Mouse (Mus musculus) WW6 (cell line): ENCODE results near the gene Gpr34.

ENCODE experiments used
- DNase-seq: peaks from one replicate; pipeline ENCODE4 v3.0.0-alpha.2; 2013; ENCODE audit warnings: low read depth, low spot score

The Gpr34 gene

DNA sequence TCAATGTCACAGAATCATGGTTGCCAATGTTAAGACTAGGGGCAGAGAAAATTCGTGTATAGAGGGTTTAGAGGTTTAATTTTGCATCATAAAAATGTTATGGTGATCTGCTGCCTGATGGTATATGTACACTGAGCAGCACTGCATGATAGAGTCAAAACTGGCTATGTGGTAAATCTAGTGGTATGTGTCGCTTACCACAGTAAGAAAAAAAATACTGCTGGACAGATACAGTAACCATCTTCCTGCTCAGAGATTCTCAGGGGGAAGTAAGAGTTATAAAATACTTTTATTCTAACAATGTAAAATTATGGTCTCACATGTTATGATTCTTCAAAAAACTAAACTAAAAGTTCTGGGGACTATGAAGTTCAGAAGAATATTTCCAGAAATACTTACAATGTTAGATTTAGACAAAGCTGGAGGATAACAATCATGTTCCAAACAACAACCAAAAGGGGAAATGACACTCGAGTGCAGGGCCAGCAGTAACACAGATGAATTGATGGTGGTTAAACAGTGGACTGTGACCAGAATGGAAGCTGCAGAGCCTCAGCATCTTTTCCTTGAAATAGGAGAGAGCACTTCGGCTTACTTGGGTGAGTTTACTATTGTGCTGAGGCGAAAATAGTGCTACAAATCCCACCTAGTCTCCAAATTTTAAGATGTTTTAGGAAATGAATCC lies at the start of gene Gpr34:
TSS of gene Gpr34 (plus strand) at position 491 of the 685 bp plus-strand sequence.
- no peak for DNase-seq

DNA sequence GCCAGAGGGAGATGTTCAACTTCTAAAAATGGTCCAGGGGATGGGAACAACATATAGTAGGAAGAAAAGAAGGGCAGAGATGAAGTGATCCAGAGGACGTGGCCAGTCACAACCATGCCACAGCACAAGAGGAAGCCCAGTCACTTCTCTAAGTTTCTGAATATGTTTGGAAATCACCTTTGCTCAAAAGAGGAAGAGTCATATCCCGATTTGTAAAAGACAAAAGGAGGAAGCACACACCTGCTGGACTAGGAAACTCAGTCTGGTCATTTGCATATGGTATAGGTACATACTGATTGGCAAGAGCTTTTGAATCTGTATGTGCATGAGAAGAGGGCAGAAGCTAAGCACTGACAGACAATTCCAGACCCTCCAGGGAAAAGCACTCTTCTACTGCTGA lies 32.5 kb upstream of the Gpr34 start:
- no peak for DNase-seq

DNA sequence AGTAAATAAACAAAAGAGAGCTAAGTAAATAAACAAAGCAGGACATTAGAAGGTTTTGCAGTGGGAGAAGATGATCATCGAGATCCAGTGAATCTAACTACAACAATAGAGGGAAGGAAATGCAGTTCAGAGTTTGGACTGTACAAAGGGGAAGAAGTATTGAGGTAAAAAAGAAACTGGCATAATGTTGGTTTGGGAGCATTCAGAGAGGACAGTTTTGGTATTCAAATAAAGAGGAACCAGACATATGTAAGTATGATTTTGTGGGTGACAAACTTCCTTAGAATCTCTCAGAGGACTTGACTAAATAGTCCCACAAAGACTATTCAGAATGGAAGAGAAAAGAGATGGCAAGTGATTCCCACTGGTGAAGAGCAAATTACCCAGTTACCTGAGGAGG lies 31.9 kb upstream of the Gpr34 start:
- no peak for DNase-seq

DNA sequence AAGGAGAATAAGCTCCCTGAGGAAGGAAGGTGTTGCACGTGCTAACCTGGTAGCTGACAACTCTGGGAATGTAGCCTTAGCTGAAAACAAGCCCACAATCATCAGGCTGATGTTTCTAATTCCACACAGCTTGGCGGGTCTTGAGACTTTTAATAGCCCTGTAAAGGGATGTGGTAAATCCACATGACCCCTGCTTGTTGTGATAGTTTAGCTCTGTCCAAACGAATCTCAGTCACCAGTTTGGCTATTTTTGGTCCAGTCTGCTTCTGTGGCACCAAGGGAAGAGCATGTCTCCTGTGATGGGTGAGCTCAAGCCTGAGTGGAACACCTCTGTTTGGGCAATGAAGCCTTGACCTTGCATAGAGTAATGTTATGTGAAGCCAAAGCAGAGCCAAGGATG lies 25.1 kb upstream of the Gpr34 start:
- DNase-seq = no peak

DNA sequence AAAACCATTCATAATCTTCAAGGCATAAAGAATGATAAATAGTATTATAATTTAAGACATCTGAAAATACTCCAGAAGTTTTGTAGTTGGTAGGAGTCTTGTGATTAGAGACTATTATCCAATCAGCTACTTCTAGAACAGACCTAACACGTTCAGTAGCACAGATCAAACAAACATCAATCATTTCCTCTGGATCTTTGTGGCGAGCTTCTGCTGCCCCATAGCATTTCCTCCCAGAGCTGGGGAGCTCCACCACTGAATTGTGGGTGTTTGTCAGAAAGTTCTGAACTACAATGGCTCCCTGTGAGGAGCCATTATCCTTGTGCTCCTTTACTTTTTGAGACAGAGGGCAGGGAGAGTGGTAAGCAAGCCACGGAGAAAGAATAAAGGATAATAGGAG lies 24.1 kb upstream of the Gpr34 start:
- DNase-seq = no peak

DNA sequence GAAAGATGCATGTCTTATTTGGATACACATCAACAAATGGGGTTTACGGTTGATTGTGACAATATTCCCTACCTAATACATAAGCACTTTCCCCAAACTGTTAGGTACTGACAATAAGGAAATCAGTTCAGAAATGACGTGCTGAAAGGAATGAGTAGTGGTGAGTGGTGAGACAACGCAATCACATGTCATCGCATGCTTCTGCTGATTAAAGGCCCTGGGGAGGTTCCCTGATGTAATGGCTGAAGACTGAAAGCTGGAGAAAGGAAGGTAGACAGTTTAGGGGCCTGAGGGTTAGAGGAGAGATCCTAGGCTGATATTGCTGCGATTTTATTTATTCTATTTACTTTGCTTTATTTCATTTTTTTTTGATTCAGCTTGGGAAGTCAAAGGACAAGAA lies 20.8 kb upstream of the Gpr34 start:
- no peak for DNase-seq

DNA sequence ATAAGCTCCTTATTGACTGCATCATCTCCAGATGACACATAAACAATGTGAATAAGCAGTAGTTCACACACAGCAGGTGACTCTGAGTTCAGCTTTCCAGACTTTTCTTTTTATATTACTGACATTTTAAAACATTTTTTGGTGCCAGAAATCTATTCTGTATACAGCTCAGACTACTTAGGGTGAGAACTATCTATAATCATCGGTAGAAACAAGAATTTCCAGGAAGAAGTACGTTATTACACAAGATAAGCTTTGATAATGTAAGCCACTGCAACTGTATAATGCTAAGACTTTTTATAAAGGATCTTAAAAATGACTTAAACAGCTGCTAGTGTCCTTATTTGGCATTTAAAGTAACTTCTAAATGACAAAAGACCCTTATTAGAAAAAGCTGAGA lies 19.8 kb upstream of the Gpr34 start:
- no peak for DNase-seq

DNA sequence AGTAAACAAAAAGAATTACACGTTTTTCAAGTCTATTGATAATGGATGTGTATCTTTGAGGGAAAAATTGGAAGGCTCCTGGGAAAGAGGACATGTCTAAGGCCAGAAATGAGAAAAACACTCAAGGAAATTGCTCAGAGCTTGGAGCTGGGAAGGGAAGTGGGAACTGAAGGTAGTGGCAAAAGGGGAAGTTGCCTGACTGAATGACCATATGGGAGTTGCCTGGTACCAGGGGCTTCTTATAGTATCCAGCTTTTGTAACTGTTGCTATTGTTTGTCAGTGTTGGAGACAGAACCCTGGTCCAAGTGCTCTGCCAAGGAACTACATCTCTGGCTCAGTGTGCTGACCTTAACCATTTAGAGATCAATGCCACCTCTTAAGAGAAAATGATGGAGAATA lies 15.2 kb upstream of the Gpr34 start:
- no peak for DNase-seq

DNA sequence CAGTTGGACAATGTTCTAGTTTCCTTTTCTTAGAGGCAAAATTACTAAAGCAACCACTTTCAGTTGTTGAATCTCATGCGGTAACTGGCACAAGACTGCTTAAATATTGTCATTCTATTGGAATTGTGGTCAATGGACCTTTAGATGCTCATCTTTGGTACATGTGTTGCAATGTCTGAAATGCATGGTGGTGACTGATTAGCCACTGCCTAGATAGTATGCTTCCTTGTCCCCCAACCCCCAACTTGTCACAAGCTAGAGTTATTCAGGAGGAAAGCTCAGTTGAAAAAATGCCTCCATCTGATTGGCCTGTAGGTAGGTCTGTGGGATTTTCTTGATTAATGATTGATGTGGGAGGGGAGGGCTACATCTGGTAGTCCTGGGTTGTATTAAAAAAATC lies 14.6 kb upstream of the Gpr34 start:
- no peak for DNase-seq

DNA sequence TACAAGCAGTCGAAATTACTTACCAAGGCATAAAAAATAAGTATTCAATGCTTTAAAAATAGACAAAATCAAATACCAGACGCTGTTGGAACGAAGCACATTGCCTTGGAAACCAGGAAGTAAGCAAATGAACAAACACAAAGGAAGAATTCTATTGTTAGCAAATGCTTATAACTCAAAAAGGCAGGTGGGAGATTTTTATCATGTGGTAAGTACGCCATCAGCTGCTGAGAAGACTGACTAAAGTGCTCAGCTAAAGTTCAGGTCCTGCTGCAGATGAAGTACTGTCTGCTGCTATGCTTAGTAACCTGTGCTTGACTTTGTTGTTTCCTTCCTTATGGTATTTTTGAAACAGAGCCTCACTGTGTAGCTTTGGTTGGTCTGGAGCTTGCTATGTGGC lies 13.4 kb upstream of the Gpr34 start:
- DNase-seq = no peak

DNA sequence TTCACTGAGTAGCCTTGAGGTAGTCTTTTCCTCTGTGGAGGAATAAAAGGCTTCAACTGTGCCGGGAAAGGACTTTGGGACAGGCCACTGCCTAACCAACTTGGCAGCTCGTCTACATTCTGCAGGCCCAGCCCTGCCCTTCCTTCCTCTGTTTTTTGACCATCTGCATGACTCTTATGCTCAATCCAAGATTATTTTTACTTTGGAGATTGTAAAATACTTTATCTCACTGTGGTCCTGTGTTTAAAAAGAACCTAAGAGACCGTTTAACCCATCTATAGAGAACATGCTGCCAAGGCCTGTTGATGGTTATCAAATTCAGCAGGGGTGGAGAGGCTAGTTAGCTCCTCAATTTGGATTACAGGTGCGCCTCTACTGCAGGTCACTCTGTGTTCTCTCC lies 10.4 kb upstream of the Gpr34 start:
- no peak for DNase-seq

DNA sequence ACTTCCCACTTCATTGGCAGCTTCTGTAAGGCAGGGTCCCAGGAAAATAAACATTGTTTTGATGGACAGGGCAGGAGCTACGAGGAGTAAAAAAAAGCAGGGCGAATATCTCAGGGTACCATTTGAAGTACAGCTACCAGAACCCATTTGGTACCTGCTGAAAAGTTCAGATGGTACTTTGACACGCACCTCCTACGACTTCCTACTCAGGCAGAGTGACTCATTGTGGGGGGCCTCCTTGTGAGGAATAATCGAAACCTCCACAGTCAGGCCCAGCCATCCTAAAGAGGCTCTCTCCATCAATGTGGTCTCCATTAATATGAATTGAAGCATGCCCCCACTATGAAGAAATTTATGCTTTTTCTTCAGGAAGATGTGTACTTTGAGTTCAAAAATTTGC lies 9.2 kb upstream of the Gpr34 start:
- DNase-seq = no peak

DNA sequence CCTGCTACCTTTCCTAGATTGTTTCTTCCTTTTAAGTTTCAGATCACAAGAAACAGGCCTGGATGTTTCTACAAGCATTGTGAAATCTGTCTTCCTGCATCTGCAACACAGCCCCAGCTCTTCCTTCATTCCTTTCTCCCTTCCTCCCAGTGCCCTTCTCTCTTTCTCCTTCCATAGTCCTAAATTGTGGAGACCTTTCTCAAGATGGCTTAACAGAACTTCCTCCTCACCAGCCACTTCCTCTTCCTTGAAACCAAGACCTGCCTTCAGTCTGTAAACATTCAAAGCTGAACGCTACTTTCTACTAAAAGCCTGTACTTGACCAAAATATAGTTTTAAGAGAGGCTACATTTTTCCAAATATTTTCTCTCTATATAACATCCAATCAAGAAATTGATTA lies 4.5 kb downstream of the Gpr34 start:
- DNase-seq = no peak

DNA sequence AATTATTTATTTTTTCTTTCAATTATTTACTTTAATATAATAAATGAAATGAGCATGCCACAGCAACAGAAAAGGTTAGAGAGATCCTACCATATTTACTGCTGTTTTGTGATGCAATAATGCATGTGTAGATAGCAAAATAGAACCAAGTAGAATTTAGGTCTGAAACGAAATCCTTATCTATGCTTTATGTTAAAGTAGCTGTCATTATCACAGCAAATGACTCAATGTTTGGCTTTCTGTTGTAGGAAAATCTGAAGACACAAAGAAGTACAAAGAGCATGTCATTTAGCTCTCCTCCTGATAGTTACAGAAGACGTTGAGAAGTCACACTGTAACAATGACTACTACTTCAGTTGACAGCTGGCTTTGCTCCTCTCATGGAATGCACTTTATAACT lies 7.0 kb downstream of the Gpr34 start:
- no peak for DNase-seq

DNA sequence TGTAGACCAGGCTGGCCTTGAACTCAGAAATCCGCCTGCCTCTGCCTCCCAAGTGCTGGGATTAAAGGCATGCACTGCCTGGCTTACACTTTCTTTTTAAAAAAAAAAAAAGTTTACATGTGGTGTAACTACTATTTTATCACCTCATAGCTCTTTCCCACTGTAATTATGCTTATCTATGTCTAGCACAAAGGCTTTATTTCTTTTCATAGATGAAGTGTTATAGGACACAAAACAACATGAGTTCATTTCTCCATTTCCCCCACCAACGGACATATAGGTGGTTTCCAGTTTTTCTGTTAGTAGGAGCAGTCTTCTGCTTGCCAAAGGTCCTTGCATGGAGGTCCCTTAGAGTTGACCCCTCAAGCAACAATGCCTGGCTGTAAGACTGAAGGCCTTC lies 20.0 kb downstream of the Gpr34 start:
- no peak for DNase-seq

DNA sequence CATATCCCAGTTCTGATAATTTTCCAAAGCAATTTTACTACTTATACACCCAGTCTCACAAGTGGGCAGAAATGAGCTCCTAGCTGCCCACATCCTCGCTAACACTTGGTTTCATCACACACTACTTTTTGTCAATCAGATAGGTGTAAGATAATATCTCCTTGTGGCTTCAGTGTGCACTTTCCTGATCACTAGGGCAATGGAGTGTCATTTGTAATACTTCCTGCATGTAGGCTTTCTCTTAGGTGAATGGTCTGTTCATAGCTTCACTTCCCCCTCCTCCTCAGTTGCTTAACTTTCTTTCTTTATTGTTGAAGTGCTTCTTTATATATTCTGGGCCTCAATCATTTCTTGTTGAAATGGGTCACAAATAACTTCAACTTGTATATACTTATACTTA lies 20.4 kb downstream of the Gpr34 start:
- DNase-seq = no peak

DNA sequence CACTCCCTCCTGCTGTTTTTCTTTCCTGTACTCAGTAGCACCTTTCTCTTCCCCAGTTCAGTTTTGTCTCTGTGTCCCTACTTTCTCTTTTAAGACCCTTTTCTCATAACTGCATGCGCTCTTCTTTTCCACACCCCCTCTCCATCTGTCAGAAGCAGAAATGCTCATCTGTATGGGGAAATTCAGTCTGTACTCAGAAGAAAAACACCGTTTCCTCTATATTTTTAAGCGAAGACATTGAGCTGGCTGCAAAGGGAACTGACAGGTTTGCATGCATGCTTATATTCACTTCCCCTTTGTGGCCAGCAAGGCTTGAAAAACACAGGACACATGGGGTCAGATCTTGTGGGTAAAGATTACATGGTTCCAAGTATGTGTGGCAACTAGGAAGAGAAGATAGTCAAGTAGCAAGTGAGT lies 23.1 kb downstream of the Gpr34 start:
- no peak for DNase-seq

DNA sequence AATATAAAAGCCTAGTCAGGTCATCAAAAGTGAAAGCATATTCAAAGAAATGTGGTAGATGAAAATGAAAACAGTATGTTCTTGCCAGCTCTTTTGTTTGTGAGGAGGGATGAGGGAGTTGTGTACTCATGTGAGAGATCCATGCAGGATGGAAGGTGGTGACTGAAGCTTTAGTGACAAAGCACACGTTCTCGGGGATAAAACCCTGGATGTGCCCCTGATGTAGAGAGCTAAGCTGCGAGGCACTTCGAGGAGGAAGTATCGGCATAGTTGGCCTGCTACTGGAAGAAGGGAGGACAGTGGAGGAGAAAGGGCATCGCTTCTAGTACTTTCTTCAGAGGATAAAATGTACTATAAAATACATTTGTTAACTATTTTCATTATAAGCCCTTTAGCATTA lies 24.0 kb downstream of the Gpr34 start:
- DNase-seq = no peak

DNA sequence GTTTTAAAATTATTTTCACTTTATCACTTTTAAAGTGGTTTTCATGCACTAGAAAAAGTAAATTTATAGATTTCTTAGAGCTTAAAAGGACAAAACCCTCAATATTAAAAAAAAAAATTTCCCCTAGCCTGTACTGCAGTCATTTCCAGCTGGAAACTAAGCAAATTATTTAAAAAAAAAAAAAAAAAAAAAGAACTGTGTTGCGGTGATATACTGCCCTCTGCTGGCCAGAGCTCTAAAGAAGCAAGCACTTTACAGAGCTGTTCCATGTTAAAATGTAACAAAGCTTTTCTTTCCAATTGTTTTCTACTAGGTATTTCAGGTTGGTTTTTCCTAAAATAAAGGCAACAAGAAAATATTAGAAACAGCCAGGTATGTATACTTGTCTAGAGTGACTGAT lies 24.8 kb downstream of the Gpr34 start:
- DNase-seq = peak; percentile 0

DNA sequence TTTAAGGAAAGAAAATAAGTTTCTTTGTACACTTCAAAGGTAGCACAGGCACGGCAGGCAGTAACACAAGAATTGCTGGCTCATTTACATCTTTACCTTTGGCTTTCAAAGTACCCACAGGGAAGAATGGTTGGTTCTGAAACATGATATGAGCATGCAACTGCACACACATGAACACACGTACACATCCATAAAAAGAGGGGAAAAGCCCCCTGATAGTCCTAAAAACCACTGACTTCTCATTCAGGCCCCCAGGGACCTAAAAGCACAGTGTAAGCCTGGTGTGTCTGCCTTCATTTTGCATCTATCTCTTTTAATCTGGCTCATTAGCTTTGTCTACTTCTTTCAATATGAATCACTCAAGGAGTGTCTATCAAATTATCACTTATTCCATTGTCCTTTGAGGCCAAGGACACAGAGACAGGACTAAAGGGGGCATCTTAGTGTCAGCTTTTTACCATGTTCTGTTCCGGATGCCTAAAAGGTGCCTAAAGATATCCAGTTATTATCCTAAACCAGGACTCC lies 26.8 kb downstream of the Gpr34 start:
- no peak for DNase-seq

DNA sequence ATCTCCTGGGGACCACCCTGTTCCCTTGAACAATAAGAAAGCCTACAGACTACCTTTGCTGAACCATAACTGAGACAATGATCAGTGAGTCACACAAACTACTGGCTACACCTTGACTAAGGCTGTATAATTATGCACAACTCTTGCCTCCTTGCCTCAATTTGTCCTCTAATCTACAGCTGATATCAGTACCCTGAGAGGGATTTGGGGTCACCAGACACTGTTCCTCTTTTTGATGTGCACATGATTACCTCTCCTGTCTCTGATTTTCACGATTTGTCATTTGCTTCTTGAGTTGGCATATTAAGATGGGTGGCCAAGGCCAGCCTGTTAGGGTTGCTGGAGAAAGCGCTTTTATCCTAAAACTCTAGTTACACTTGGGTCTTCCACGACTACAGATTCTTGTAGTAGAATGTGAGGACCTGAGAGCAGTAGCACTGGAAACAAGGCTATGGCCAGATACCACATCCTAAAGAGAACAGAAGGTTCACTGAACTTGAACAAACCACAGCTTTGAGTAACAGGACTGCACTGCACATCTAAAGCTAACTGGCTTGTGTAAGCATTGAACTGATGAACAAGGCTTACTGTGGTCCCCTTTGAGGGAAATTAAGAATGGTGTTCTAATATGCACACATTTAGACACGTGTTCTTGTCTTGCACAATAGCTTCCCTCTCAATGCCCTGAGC lies 27.5 kb downstream of the Gpr34 start:
- DNase-seq = no peak

DNA sequence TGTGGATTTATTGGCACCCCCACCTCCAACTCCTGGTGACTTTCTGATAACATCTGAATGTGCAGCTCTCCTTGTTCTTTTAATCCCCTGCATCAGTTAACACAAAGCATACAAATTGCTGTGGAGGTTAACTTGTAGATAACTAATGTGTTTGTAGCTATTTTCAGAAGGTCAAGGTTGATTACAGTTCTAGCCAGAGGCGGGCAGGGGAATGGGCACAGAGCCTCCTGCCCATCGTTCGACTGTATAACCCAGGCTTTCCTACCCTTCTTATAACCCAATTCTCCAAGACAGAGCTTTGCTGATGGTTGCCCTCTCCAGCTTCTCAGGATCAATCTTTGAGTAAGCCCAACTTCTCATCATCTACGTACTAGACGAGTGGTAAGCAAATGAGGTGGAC lies 29.2 kb downstream of the Gpr34 start, which contains the start of gene Gpr82:
TSS of gene Gpr82 (plus strand) at position 301 of the 400 bp plus-strand sequence.
- no peak for DNase-seq

DNA sequence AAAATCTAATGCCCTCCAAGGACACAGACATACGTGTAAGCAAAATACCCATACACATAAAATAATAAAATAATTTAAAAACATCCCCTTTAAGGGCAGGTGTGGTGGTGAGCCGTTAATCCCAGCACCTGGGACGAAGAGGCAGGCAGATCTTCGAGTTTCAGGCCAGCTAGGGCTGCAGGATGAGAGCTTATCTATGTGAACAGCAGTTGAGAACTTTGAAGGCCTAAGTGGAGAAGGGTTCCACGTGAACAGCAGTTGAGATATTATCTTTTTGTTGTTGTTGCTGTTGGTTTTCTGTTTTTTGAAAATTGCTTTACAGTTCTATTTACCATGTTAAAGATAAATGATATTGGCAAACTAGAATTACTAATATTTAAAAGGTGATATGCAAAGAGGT lies 37.0 kb downstream of the Gpr34 start:
- no peak for DNase-seq
